Mouse (Mus musculus) bone marrow macrophage, adult 2 months (primary cell): Measurements from ENCODE around the gene Zfp3.

ENCODE experiments used
- CTCF ChIP-seq: IDR thresholded peaks from 2 replicates; pipeline ENCODE4 v1.5.1; 2012; ENCODE audit warnings: low read depth, mild to moderate bottlenecking, low read length, moderate library complexity
- POLR2A ChIP-seq: IDR thresholded peaks from 2 replicates; pipeline ENCODE4 v1.6.1; 2012; ENCODE audit warnings: mild to moderate bottlenecking, low read depth, low read length, borderline replicate concordance

GRCm38 (mm10) chr11:70747876-70748545 lies 16.0 kb upstream of the Zfp3 start:
- TF ChIP-seq CTCF (no peak), POLR2A (no peak)
